ENCODE assay signal across 7 mouse cellular contexts in the genomic region with DNA sequence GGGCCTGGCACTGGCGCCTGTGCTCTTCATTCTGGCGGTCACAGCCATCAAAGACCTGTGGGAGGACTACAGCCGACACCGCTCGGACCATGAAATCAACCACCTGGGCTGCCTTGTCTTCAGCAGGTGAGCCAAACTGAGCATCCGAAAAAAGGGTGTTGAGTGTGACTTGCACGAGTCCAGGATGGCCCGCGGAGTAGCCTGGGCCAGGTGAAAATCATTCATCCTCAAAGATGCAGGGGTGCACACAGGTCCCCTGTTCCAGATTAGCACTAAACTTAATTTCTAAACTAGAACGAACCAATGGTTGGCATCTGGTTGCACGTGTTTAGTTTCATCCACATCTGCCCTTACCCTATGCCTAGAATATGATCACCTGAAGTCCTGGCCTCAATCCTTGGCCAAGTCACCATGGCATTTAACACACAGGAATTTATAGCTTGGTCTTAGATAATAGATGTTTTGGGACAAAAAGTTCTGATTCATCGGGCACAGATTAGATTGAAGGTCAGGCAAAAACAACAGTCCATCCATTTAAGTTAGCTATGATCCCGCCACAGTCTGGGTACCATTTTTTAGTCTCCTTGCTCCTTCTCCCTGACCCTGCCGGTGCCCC. TPM values are rescaled to one million over a fixed set of nuclear protein-coding genes. Genes with fewer than 3 reads are reported as not detected.
A peak's percentile ranks its signal among the peaks of the same experiment; 100 is the strongest.
DNase-seq lines count a peak whose midpoint lies in the region; ATAC-seq and TF ChIP-seq lines count a peak whose summit lies in the region.

No protein-coding gene starts in this region.

- H3K27me3 ChIP-seq in lung, postnatal 0 days (replicated peaks; ENCODE audit: insufficient read depth, low read length): no peaks in the 10 kb centered on the region
- no peaks in the 10 kb centered on the region for H3K27me3 ChIP-seq in forebrain, embryonic 14.5 days (replicated peaks; ENCODE audit: control insufficient read depth, insufficient read depth, low read length)
- no peaks in the 10 kb centered on the region; the same call in 1 of the 2 replicates for H3K27me3 ChIP-seq in limb, embryonic 15.5 days
- no peaks in the 10 kb centered on the region for H3K27me3 ChIP-seq in stomach, embryonic 15.5 days (replicated peaks)

- H3K27ac ChIP-seq in lung, postnatal 0 days (ENCODE audit: low read length): no peak overlapping the region
- no peak overlapping the region for H3K27ac ChIP-seq in forebrain, embryonic 14.5 days (ENCODE audit: low read depth, low read length)
- peak overlapping the region; percentile 80; the same call in 1 of the 2 replicates for H3K27ac ChIP-seq in limb, embryonic 15.5 days
- H3K27ac ChIP-seq in stomach, embryonic 15.5 days: peak overlapping the region; percentile 81; the same call in 1 of the 2 replicates

- H3K9me3 ChIP-seq in lung, postnatal 0 days (ENCODE audit: low read length): no peaks in the 10 kb centered on the region
- H3K9me3 ChIP-seq in forebrain, embryonic 14.5 days (replicated peaks; ENCODE audit: control insufficient read depth, low read length): no peaks in the 10 kb centered on the region
- H3K9me3 ChIP-seq in limb, embryonic 15.5 days: no peaks in the 10 kb centered on the region
- no peaks in the 10 kb centered on the region for H3K9me3 ChIP-seq in stomach, embryonic 15.5 days

- no peaks in the 10 kb centered on the region for H3K4me1 ChIP-seq in lung, postnatal 0 days (ENCODE audit: insufficient read depth, low read depth, low read length)
- H3K4me1 ChIP-seq in forebrain, embryonic 14.5 days (ENCODE audit: control insufficient read depth, insufficient read depth, low read length): peaks cover 5% of the 10 kb centered on the region; the same call in 1 of the 2 replicates
- 0 out of 2 replicates have a peak, but pooled peaks cover 9% of the 10 kb centered on the region for H3K4me1 ChIP-seq in limb, embryonic 15.5 days
- 0 out of 2 replicates have a peak, but pooled peaks cover 8% of the 10 kb centered on the region for H3K4me1 ChIP-seq in stomach, embryonic 15.5 days

- H3K36me3 ChIP-seq in lung, postnatal 0 days (ENCODE audit: insufficient read depth, low read length): no peaks in the 10 kb centered on the region
- H3K36me3 ChIP-seq in forebrain, embryonic 14.5 days (ENCODE audit: control insufficient read depth, insufficient read depth, low read length): no peaks in the 10 kb centered on the region
- H3K36me3 ChIP-seq in limb, embryonic 15.5 days: no peaks in the 10 kb centered on the region
- no peaks in the 10 kb centered on the region for H3K36me3 ChIP-seq in stomach, embryonic 15.5 days

- peak overlapping the region; percentile 76 for H3K4me3 ChIP-seq in lung, postnatal 0 days (ENCODE audit: low read depth, low read length)
- peak overlapping the region; percentile 70 for H3K4me3 ChIP-seq in forebrain, embryonic 14.5 days (ENCODE audit: low read depth, low read length)
- H3K4me3 ChIP-seq in limb, embryonic 15.5 days: peak overlapping the region; percentile 75
- peak overlapping the region; percentile 74 for H3K4me3 ChIP-seq in stomach, embryonic 15.5 days (replicated peaks)

- TF ChIP-seq EP300 in lung, postnatal 0 days (IDR thresholded peaks at IDR 0.05): no peak

- WGBS in lung, postnatal 0 days: 25% methylated on average over 14 of the region's 14 CpGs
- 23% methylated on average over 14 of the region's 14 CpGs for WGBS in forebrain, embryonic 14.5 days
- WGBS in limb, embryonic 15.5 days: 28% methylated on average over 14 of the region's 14 CpGs
- WGBS in stomach, embryonic 15.5 days: 23% methylated on average over 14 of the region's 14 CpGs

- TF ChIP-seq CTCF in lung, postnatal 0 days (IDR thresholded peaks at IDR 0.05): no peak

- no peak for DNase-seq in lung, postnatal 0 days (ENCODE audit: low spot score)
- DNase-seq in lung, postnatal 10 days: no peak
- peak; percentile 3 for DNase-seq in forebrain, embryonic 14.5 days (ENCODE audit: low spot score)
- no peak for DNase-seq in cerebellum, adult 9-10 months

- ATAC-seq in lung, postnatal 0 days: no peak
- peak; percentile 0; the same call in 1 of the 2 replicates for ATAC-seq in forebrain, embryonic 14.5 days
- no peak for ATAC-seq in limb, embryonic 15.5 days (ENCODE audit: insufficient number of reproducible peaks, low FRiP score, low TSS enrichment, low read depth)
- no peak for ATAC-seq in stomach, embryonic 15.5 days (ENCODE audit: insufficient read depth, low FRiP score, low read depth)
- ATAC-seq in granulocyte monocyte progenitor cell, adult 5-6 weeks (replicated peaks; ENCODE audit: poor library complexity, severe bottlenecking): no peak

- no peak overlapping the region for H3K9ac ChIP-seq in lung, postnatal 0 days (replicated peaks; ENCODE audit: low read depth)
- peak overlapping the region; percentile 71 for H3K9ac ChIP-seq in forebrain, embryonic 14.5 days (ENCODE audit: low read length)
- H3K9ac ChIP-seq in limb, embryonic 15.5 days: peak overlapping the region; percentile 51
- peak overlapping the region; percentile 65 for H3K9ac ChIP-seq in stomach, embryonic 15.5 days

- peak overlapping the region; percentile 88 for H3K4me2 ChIP-seq in lung, postnatal 0 days (replicated peaks; ENCODE audit: low read depth, low read length)
- peak overlapping the region; percentile 90 for H3K4me2 ChIP-seq in forebrain, embryonic 14.5 days (ENCODE audit: low read length)
- H3K4me2 ChIP-seq in limb, embryonic 15.5 days: peak overlapping the region; percentile 88
- peak overlapping the region; percentile 94 for H3K4me2 ChIP-seq in stomach, embryonic 15.5 days

RNA-seq across cellular contexts. Expression of gene Atp10a, which starts 2.9 kb away (rescaled TPM):
- polyA plus RNA-seq in lung, postnatal 0 days (2015; fragmentation: Nextera tagmentation; extraction: Ambion mirVana): 2.0 and 2.5 TPM in 2 replicates
- 0.93 and 1.1 TPM in 2 replicates for polyA plus RNA-seq in forebrain, embryonic 14.5 days (2014; fragmentation: Nextera tagmentation; extraction: Ambion mirVana)
- 3.2 TPM in 2 replicates for polyA plus RNA-seq in limb, embryonic 15.5 days (2015; fragmentation: Nextera tagmentation; extraction: Ambion mirVana)
- 3.9 and 4.0 TPM in 2 replicates for polyA plus RNA-seq in stomach, embryonic 15.5 days (2015; fragmentation: Nextera tagmentation; extraction: Ambion mirVana)
- 19.2 and 19.5 TPM in 2 replicates for total RNA-seq in granulocyte monocyte progenitor cell, adult 5-6 weeks (2014; fragmentation: Nextera tagmentation)
- 20.3 and 25.8 TPM in 2 replicates for total RNA-seq in granulocyte monocyte progenitor cell, adult 5-6 weeks (2017)

Comparison
In these comparisons a context has a peak if more than half of its experiments do, and no peak if none do; other contexts are left out.
1. H3K27ac ChIP-seq: peak in limb, embryonic 15.5 days (single experiment) and stomach, embryonic 15.5 days (single experiment); none in lung, postnatal 0 days (single experiment) and forebrain, embryonic 14.5 days (single experiment).
2. Peak in every context shown above with its lines, with median percentiles within 50 percentile points of each other: H3K4me2 ChIP-seq and H3K4me3 ChIP-seq.